Mouse (Mus musculus): ENCODE results near the gene Dnah7c. TPM values are rescaled to one million over a fixed set of nuclear protein-coding genes. Genes with fewer than 3 reads are reported as not detected.
"Not testable (repeated sequence)": the region's sequence is repeated elsewhere in the genome, so short reads cannot be mapped to it uniquely, and the experiment has no call there.

Dnah7c gene
- polyA plus RNA-seq, 1 experiment from 2014 or later = 0.11 TPM

DNA sequence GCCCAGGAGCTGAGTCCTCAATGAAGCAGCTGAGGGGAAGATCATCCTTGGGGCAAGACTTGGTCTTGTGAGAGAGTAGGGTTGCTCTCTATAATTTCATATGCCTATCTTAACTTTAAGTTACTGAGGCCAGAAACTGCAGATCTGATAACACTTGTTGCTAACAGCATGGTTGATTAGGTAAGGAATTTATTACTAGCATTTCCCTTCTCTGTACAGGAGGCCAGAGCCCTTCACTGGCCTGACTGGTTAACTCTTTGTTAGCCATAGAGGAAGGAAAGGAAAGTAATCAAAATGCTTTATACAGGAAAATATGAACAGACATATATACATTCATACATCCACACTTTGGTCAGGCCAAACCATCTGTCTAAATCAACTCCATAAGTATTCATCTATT, 95.6 kb downstream of the Dnah7c start:
- Histone ChIP-seq H3K36me3 (ENCODE audit: control insufficient read depth, insufficient read depth, low read length) (no peaks in the 10 kb centered on the region), H3K4me1 (ENCODE audit: control insufficient read depth, insufficient read depth, low read depth, low read length) (no peaks in the 10 kb centered on the region), H3K9me3 (ENCODE audit: control insufficient read depth, low read length) (no peaks in the 10 kb centered on the region), H3K27ac (ENCODE audit: low read depth, low read length) (no peak overlapping the region), H3K9ac (ENCODE audit: low read depth, low read length) (no peak overlapping the region), H3K4me2 (ENCODE audit: low read length) (no peak overlapping the region), H3K27me3 (replicated peaks; ENCODE audit: control insufficient read depth, insufficient read depth, low read length) (no peaks in the 10 kb centered on the region), H3K4me3 (ENCODE audit: low read length) (no peak overlapping the region)
- ATAC-seq = no peak

DNA sequence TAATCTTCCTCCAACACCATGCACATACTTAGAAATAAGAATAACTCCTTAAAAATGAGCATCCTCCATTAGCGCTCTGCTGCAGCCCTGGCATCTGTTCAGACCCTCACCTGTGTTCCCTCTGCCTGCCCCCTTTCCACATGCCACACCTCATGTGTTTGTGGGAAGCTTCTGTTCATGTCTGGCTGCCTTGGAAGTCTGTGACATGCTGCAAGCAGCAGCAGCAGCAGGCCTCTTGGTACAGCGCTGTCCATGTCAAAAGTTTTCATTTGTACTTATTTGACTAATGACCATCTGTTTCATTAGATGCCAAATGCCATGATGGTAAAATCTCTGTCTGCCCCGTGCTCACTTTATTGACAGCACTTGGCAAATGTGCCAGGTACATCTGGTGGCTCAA, 101.1 kb downstream of the Dnah7c start:
- H3K4me2 ChIP-seq (ENCODE audit: low read length); H3K4me1 ChIP-seq (ENCODE audit: control insufficient read depth, insufficient read depth, low read depth, low read length): not testable (repeated sequence)

GRCm38 (mm10) chr1:46544812-46545421, 119.5 kb downstream of the Dnah7c start:
- Histone ChIP-seq H3K36me3 (ENCODE audit: control insufficient read depth, insufficient read depth, low read length) (no peaks in the 10 kb centered on the region), H3K9ac (ENCODE audit: low read depth, low read length) (no peak overlapping the region), H3K27ac (ENCODE audit: low read depth, low read length) (no peak overlapping the region), H3K4me3 (ENCODE audit: low read length) (no peak overlapping the region), H3K4me2 (ENCODE audit: low read length) (no peak overlapping the region), H3K4me1 (ENCODE audit: control insufficient read depth, insufficient read depth, low read depth, low read length) (no peaks in the 10 kb centered on the region), H3K27me3 (replicated peaks; ENCODE audit: control insufficient read depth, insufficient read depth, low read length) (no peaks in the 10 kb centered on the region), H3K9me3 (ENCODE audit: control insufficient read depth, low read length) (no peaks in the 10 kb centered on the region)
- no peak for ATAC-seq
- WGBS = 59% methylated on average over 2 of the region's 2 CpGs

More for the DNA sequence above, 101.1 kb downstream of the Dnah7c start:
- H3K27ac ChIP-seq (ENCODE audit: low read depth, low read length); H3K4me3 ChIP-seq (ENCODE audit: low read length); H3K36me3 ChIP-seq (ENCODE audit: control insufficient read depth, insufficient read depth, low read length); ATAC-seq; H3K9ac ChIP-seq (ENCODE audit: low read depth, low read length); H3K27me3 ChIP-seq (replicated peaks; ENCODE audit: control insufficient read depth, insufficient read depth, low read length); H3K9me3 ChIP-seq (ENCODE audit: control insufficient read depth, low read length): not testable (repeated sequence)
- 41% methylated on average over 3 of the region's 3 CpGs for WGBS

DNA sequence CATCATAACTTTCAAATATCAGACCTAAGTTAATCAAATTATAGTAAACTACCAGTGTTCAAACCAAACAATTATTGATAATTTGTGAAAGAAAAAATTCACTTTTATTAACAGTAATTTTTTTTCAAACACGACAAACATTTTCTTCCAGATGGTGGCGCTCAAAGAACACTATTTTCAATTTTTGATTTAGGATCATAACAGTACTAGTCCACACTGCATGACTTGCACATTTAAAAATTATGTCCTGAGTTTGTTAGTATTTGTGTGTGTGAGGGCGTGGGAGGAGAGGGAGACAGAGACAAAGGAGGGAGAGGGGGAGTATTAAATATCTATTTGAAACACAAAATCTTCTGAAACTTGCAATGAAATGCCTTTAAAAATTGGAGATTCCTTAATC, 155.0 kb downstream of the Dnah7c start:
- H3K9me3 ChIP-seq (ENCODE audit: control insufficient read depth, low read length) = no peaks in the 10 kb centered on the region
- no peaks in the 10 kb centered on the region for H3K27me3 ChIP-seq (replicated peaks; ENCODE audit: control insufficient read depth, insufficient read depth, low read length)
- no peak overlapping the region for H3K4me3 ChIP-seq (ENCODE audit: low read length)
- no peaks in the 10 kb centered on the region for H3K4me1 ChIP-seq (ENCODE audit: control insufficient read depth, insufficient read depth, low read depth, low read length)
- 37% methylated on average over 3 of the region's 3 CpGs for WGBS
- H3K4me2 ChIP-seq (ENCODE audit: low read length) = no peak overlapping the region
- H3K27ac ChIP-seq (ENCODE audit: low read depth, low read length) = no peak overlapping the region
- no peak overlapping the region for H3K9ac ChIP-seq (ENCODE audit: low read depth, low read length)
- no peaks in the 10 kb centered on the region for H3K36me3 ChIP-seq (ENCODE audit: control insufficient read depth, insufficient read depth, low read length)
- no peak for ATAC-seq

DNA sequence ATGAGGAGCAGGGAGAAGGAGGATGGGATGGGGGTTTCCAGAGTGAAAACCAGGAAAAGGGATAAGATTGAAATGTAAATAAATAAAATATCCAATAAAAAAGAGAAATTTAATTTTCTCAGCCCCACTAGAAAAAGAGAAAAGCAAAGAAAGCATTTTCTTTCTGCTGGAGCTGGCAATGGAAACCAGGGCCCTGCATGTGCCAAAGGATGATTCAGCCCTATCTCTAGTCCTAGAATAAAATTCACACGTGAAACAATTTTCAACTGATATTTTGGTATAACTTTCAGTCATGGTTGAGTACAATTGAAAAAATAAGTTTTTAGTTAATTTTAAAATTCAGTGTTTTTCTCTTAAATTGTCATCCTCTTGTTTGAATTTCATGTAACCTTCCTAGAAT, 168.4 kb downstream of the Dnah7c start:
- 87% methylated on average over 1 of the region's 1 CpGs for WGBS
- ATAC-seq; H3K36me3 ChIP-seq (ENCODE audit: control insufficient read depth, insufficient read depth, low read length); H3K27me3 ChIP-seq (replicated peaks; ENCODE audit: control insufficient read depth, insufficient read depth, low read length); H3K4me3 ChIP-seq (ENCODE audit: low read length); H3K27ac ChIP-seq (ENCODE audit: low read depth, low read length); H3K4me2 ChIP-seq (ENCODE audit: low read length); H3K9ac ChIP-seq (ENCODE audit: low read depth, low read length); H3K9me3 ChIP-seq (ENCODE audit: control insufficient read depth, low read length); H3K4me1 ChIP-seq (ENCODE audit: control insufficient read depth, insufficient read depth, low read depth, low read length): not testable (repeated sequence)

- not testable (repeated sequence) for ATAC-seq; H3K4me1 ChIP-seq (ENCODE audit: control insufficient read depth, insufficient read depth, low read depth, low read length); H3K4me2 ChIP-seq (ENCODE audit: low read length); H3K9ac ChIP-seq (ENCODE audit: low read depth, low read length); H3K27me3 ChIP-seq (replicated peaks; ENCODE audit: control insufficient read depth, insufficient read depth, low read length); H3K36me3 ChIP-seq (ENCODE audit: control insufficient read depth, insufficient read depth, low read length); H3K27ac ChIP-seq (ENCODE audit: low read depth, low read length); H3K9me3 ChIP-seq (ENCODE audit: control insufficient read depth, low read length); H3K4me3 ChIP-seq (ENCODE audit: low read length)
- WGBS = 100% methylated on average over 1 of the region's 1 CpGs
Measured at GRCm38 (mm10) chr1:46596343-46596742, 171.0 kb downstream of the Dnah7c start.

GRCm38 (mm10) chr1:46620331-46620730, 194.9 kb downstream of the Dnah7c start:
- no peak for ATAC-seq
- Histone ChIP-seq H3K36me3 (ENCODE audit: control insufficient read depth, insufficient read depth, low read length) (no peaks in the 10 kb centered on the region), H3K27me3 (replicated peaks; ENCODE audit: control insufficient read depth, insufficient read depth, low read length) (no peaks in the 10 kb centered on the region), H3K9me3 (ENCODE audit: control insufficient read depth, low read length) (no peaks in the 10 kb centered on the region), H3K27ac (ENCODE audit: low read depth, low read length) (no peak overlapping the region), H3K4me1 (ENCODE audit: control insufficient read depth, insufficient read depth, low read depth, low read length) (no peaks in the 10 kb centered on the region), H3K4me3 (ENCODE audit: low read length) (no peak overlapping the region), H3K4me2 (ENCODE audit: low read length) (no peak overlapping the region), H3K9ac (ENCODE audit: low read depth, low read length) (no peak overlapping the region)
- WGBS = 86% methylated on average over 1 of the region's 1 CpGs

DNA sequence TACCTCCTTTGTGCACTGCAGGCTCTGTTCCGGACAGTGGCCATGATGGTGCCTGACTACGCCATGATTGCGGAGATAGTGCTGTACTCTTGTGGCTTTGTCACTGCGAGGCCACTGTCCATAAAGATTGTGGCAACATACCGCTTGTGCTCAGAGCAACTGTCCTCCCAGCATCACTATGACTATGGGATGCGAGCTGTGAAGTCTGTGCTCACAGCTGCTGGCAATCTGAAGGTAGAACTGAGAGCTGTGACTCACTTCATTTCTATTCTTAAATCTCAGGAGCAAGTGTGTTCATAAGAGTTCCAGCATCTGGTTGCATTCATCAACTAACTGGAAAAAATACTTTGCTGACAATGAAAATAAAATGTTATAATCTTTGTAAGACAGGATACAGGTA, 200.5 kb downstream of the Dnah7c start:
- not testable (repeated sequence) for H3K27me3 ChIP-seq (replicated peaks; ENCODE audit: control insufficient read depth, insufficient read depth, low read length); H3K9ac ChIP-seq (ENCODE audit: low read depth, low read length); H3K4me2 ChIP-seq (ENCODE audit: low read length); H3K4me3 ChIP-seq (ENCODE audit: low read length); ATAC-seq; H3K9me3 ChIP-seq (ENCODE audit: control insufficient read depth, low read length); H3K27ac ChIP-seq (ENCODE audit: low read depth, low read length); H3K36me3 ChIP-seq (ENCODE audit: control insufficient read depth, insufficient read depth, low read length); H3K4me1 ChIP-seq (ENCODE audit: control insufficient read depth, insufficient read depth, low read depth, low read length)
- WGBS = 96% methylated on average over 6 of the region's 6 CpGs

- H3K4me2 ChIP-seq (ENCODE audit: low read length); H3K27ac ChIP-seq (ENCODE audit: low read depth, low read length); H3K4me1 ChIP-seq (ENCODE audit: control insufficient read depth, insufficient read depth, low read depth, low read length); H3K36me3 ChIP-seq (ENCODE audit: control insufficient read depth, insufficient read depth, low read length); H3K9me3 ChIP-seq (ENCODE audit: control insufficient read depth, low read length); H3K9ac ChIP-seq (ENCODE audit: low read depth, low read length); H3K4me3 ChIP-seq (ENCODE audit: low read length); ATAC-seq; H3K27me3 ChIP-seq (replicated peaks; ENCODE audit: control insufficient read depth, insufficient read depth, low read length): not testable (repeated sequence)
- 93% methylated on average over 4 of the region's 4 CpGs for WGBS
Measured at GRCm38 (mm10) chr1:46649821-46650220, 224.4 kb downstream of the Dnah7c start.

DNA sequence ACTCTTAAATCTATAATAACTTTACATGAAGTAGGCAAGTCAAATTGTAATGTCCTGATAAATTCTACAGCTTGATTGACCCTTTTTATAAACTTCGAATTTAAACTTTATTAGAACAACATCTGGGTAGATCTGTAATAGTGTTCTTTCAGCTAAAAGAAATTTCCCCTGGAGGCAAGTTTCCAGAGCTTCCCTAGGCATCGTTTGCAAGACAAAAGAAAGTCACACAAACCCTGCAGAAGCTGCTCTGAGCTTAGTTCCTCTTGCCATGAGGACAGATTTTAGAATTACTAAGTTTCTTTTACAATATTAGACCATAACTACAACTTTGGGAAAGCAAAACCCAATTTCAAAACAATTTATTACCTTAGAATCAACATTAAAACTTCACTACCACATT, 227.3 kb downstream of the Dnah7c start:
- not testable (repeated sequence) for H3K4me3 ChIP-seq (ENCODE audit: low read length); H3K9me3 ChIP-seq (ENCODE audit: control insufficient read depth, low read length); ATAC-seq; H3K4me2 ChIP-seq (ENCODE audit: low read length); H3K27ac ChIP-seq (ENCODE audit: low read depth, low read length); H3K9ac ChIP-seq (ENCODE audit: low read depth, low read length); H3K4me1 ChIP-seq (ENCODE audit: control insufficient read depth, insufficient read depth, low read depth, low read length); H3K36me3 ChIP-seq (ENCODE audit: control insufficient read depth, insufficient read depth, low read length); H3K27me3 ChIP-seq (replicated peaks; ENCODE audit: control insufficient read depth, insufficient read depth, low read length)
- 48% methylated on average over 2 of the region's 2 CpGs for WGBS
